Mouse (Mus musculus) spleen, adult 2 months (tissue): Measurements from ENCODE around the gene Grk2. TPM values are rescaled to one million over a fixed set of nuclear protein-coding genes. Genes with fewer than 3 reads are reported as not detected.

ENCODE experiments used
- DNase-seq, 2 experiments: peaks; one replicate each; pipeline versions ENCODE4 v3.0.0 to v3.0.0-alpha.2; 2012 to 2021; ENCODE audit warnings: low spot score in 2 of 2, low read depth in 1 of 2
- H3K27ac ChIP-seq: fragments of 200-500 bp; 2 replicates; pipeline ENCODE4 v1.5.1; 2012; ENCODE audit warnings: low read length, inconsistent platforms; ENCODE audit not compliant: insufficient read depth
- H3K27me3 ChIP-seq: fragments of 200-500 bp; 2 replicates; pipeline ENCODE4 v1.6.1; 2012; ENCODE audit warnings: mild to moderate bottlenecking, moderate library complexity, low read length, inconsistent platforms; ENCODE audit not compliant: control insufficient read depth, insufficient read depth
- H3K36me3 ChIP-seq: fragments of 200-500 bp; 2 replicates; pipeline ENCODE4 v1.6.1; 2012; ENCODE audit warnings: mild to moderate bottlenecking, low read length, inconsistent platforms; ENCODE audit not compliant: control insufficient read depth, insufficient read depth
- H3K4me1 ChIP-seq: fragments of 200-500 bp; 2 replicates; pipeline ENCODE4 v1.6.1; 2011; ENCODE audit warnings: inconsistent platforms; ENCODE audit not compliant: control insufficient read depth, insufficient read depth, insufficient read length
- H3K4me3 ChIP-seq: fragments of 200-500 bp; 2 replicates; pipeline ENCODE4 v1.5.1; 2011; ENCODE audit warnings: mild to moderate bottlenecking, inconsistent platforms; ENCODE audit not compliant: insufficient read depth, insufficient read length; ENCODE audit errors: extremely low read depth
- CTCF ChIP-seq: fragments of 200-500 bp; IDR thresholded peaks from 2 replicates; pipeline ENCODE4 v1.5.1; 2011; ENCODE audit warnings: mild to moderate bottlenecking, inconsistent platforms; ENCODE audit not compliant: insufficient read depth, insufficient read length, insufficient replicate concordance; ENCODE audit errors: extremely low read depth
- POLR2A ChIP-seq: fragments of 200-500 bp; IDR thresholded peaks from 2 replicates; pipeline ENCODE4 v1.6.1; 2011; ENCODE audit warnings: low read depth, low read length, inconsistent platforms
- whole genome bisulfite sequencing: fragments of 180-500 bp; shearing (Covaris S2); methylation state at CpG from one replicate; pipeline ENCODE4 v1.1.7; 2018; 5-methylcytosine and 5-hydroxymethylcytosine counted together
- polyA plus RNA-seq: library from polyadenylated mRNA; depleted of rRNA; stranded (reverse); fragments of >200 nt; gene quantifications from 2 replicates; pipeline ENCODE4 v1.2.3, GENCODE M21; 2012

Gene Grk2
- polyA plus RNA-seq, 1 experiment: 301 TPM

DNA sequence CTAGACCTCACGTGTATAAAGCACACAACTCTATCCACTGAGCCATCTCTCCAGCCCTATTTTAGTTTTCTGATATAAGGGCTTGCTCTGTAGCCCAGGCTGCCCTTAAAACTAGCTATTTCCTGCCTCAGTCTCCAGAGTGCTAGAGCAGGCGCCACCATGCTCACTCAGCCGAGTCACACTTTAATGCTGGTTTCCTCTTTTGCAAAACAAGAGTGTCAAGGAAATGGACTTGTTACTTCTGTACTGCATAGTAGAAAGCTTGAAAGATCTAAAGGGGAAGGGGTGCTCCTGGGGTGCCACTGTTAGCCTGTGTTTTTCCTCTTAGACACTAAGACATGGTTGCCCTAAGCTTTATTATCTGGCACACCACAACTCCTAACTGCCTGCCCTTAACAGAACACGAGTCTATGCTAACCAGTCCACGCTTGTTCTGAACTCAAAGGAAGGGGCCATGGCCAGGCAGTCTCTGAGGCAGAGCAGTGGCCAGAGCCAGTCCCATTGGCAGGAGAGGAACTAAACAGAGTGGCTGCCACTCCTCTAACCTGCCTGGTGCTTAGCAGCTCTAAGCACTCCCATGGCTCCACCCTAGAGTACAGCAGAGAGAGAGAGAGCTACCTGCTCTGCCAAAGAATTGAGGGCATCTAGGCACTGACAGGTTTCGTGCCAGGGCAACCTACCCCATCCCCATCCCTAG is 6.3 kb downstream of the Grk2 start:
- peak overlapping the region; percentile 94 for H3K27ac ChIP-seq
- TF ChIP-seq POLR2A (peak; percentile 31; the same call in 1 of the 2 replicates), CTCF (no peak)
- H3K36me3 ChIP-seq: peaks cover 11% of the 10 kb centered on the region
- H3K4me1 ChIP-seq: peaks cover 72% of the 10 kb centered on the region; the same call in 1 of the 2 replicates
- 13% methylated on average over 6 of the region's 6 CpGs for WGBS
- DNase-seq: peak; percentile 58 to 78
- H3K27me3 ChIP-seq: no peaks in the 10 kb centered on the region
- peak overlapping the region; percentile 31; the same call in 1 of the 2 replicates for H3K4me3 ChIP-seq

DNA sequence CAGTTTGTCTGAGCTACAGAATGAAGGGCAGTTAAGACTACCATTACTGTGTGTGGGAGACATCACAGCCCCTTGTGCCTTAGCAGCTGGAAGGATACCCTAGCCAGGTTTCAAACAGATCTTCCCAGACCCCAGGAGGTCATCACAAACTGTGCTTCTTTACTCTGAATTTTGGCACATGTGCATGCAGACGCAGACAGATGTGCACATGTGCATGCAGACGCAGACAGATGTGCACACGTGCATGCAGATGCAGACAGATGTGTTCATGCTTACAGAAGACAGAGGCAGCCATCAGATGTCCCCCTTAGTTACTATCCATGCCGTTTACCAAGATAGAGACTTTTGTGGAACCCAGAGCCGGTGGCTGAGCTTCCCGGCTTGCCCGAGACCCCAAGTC is 6.9 kb downstream of the Grk2 start:
- WGBS: 40% methylated on average over 7 of the region's 7 CpGs

DNA sequence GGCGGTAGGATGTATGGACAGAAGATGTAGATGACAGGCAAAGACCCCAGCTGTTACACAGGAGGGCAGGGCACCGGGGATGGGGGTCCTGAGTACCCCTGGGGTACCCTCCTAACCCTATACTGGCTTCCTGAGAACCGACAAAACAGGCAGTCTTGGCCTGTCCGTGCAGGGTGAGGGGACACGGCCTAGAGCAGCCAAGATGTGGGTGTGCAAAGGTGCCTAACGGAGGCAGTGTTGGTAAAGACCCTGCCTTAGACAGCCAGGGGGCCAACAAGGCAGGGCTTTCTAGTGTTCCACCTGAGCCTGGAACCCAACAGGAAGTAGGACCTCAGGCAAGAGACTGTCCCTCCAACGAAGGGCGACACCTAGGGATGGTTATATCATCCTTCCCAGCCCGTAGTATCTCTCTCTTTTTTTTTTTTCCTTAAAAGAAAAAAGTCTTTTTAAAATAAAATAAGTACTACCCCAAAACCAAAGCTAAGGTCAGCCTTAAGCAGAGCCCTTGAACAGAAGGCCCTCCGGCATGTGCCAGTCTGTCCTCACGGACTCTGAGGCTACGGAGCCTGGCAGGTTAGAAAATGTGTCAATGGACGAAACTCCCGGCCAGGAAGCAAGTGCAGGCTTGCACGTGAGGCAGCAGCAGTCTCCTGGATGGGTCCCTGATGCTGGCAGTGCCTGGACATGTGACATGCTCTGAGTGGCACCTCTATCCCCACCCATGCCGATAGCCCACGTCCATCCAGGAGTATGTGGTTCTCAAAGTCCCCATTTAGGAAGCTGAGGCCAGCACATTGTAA is 7.5 kb downstream of the Grk2 start:
- Histone ChIP-seq H3K36me3 (peaks cover 11% of the 10 kb centered on the region), H3K27ac (peak overlapping the region; percentile 94), H3K27me3 (no peaks in the 10 kb centered on the region), H3K4me1 (peaks cover 80% of the 10 kb centered on the region), H3K4me3 (peak overlapping the region; percentile 27)
- WGBS: 40% methylated on average over 17 of the region's 17 CpGs
- peak in 1 of 2 experiments; percentile 15 for DNase-seq
- TF ChIP-seq CTCF (no peak), POLR2A (no peak)

More for the DNA sequence above, 6.9 kb downstream of the Grk2 start:
- peak overlapping the region; percentile 94 for H3K27ac ChIP-seq
- no peaks in the 10 kb centered on the region for H3K27me3 ChIP-seq
- peaks cover 75% of the 10 kb centered on the region; the same call in 1 of the 2 replicates for H3K4me1 ChIP-seq
- H3K36me3 ChIP-seq: peaks cover 11% of the 10 kb centered on the region
- DNase-seq: no peak
- TF ChIP-seq POLR2A: no peak
- no peak for TF ChIP-seq CTCF
- 0 out of 2 replicates have a peak overlapping the region, but pooled peaks have one; percentile 2 for H3K4me3 ChIP-seq

GRCm38 (mm10) chr19:4297851-4298250 is 8.2 kb downstream of the Grk2 start:
- peaks cover 78% of the 10 kb centered on the region for H3K4me1 ChIP-seq
- WGBS: 45% methylated on average over 5 of the region's 5 CpGs
- H3K4me3 ChIP-seq: peak overlapping the region; percentile 27; the same call in 1 of the 2 replicates
- peak overlapping the region; percentile 94 for H3K27ac ChIP-seq
- no peaks in the 10 kb centered on the region for H3K27me3 ChIP-seq
- DNase-seq: peak in 1 of 2 experiments; percentile 38
- H3K36me3 ChIP-seq: peaks cover 14% of the 10 kb centered on the region
- TF ChIP-seq POLR2A: no peak
- peak; percentile 11; the same call in 1 of the 2 replicates for TF ChIP-seq CTCF

DNA sequence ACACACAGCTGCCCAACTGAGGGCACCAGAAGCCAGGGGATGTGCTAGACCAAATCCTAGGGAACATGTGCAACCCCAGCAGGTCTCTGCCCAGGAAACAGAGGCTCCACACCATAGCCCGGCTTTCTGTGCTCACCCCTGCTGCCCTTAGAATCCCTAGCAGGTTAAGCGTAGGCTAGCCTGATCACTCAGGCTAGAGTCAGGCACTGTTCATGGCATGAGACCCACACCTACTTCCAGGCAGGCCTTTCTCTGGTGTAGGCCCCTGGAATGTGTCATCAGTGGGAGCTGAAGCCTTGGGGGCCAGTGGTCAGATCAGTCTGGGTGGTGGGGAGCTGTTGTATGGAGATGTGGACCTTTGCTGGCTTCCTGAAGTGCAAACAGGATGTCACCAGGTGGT is 9.4 kb downstream of the Grk2 start:
- no peak for DNase-seq
- Histone ChIP-seq H3K4me1 (peaks cover 71% of the 10 kb centered on the region), H3K36me3 (peaks cover 25% of the 10 kb centered on the region), H3K4me3 (peak overlapping the region; percentile 2; the same call in 1 of the 2 replicates), H3K27me3 (no peaks in the 10 kb centered on the region), H3K27ac (peak overlapping the region; percentile 94)
- no peak for TF ChIP-seq CTCF
- no peak for TF ChIP-seq POLR2A
- 42% methylated on average over 2 of the region's 2 CpGs for WGBS

GRCm38 (mm10) chr19:4295391-4295790 is 10.6 kb downstream of the Grk2 start:
- peaks cover 37% of the 10 kb centered on the region for H3K36me3 ChIP-seq
- WGBS: 48% methylated on average over 4 of the region's 4 CpGs
- no peak for TF ChIP-seq POLR2A
- TF ChIP-seq CTCF: no peak
- H3K27ac ChIP-seq: peak overlapping the region; percentile 94
- H3K4me1 ChIP-seq: peaks cover 60% of the 10 kb centered on the region
- no peak overlapping the region for H3K4me3 ChIP-seq
- no peaks in the 10 kb centered on the region for H3K27me3 ChIP-seq
- no peak for DNase-seq
